Mouse (Mus musculus): ENCODE data around the gene Lrp3. TPM values are rescaled to one million over a fixed set of nuclear protein-coding genes. Genes with fewer than 3 reads are reported as not detected.
A peak's percentile ranks its signal among the peaks of the same experiment; 100 is the strongest.

The Lrp3 gene
- polyA plus RNA-seq, 1 experiment from 2014 or later, result 1.6 TPM

GRCm38 (mm10) chr7:35189699-35190098 lies 25.6 kb downstream of the Lrp3 start:
- H3K9me3 ChIP-seq (replicated peaks), result no peaks in the 10 kb centered on the region
- H3K9ac ChIP-seq, result no peak overlapping the region
- no peak overlapping the region for H3K4me2 ChIP-seq
- ATAC-seq (ENCODE audit: insufficient number of reproducible peaks, low FRiP score), result no peak
- H3K27me3 ChIP-seq (replicated peaks), result peaks cover 56% of the 10 kb centered on the region
- 57% methylated on average over 5 of the region's 5 CpGs for WGBS
- no peak overlapping the region for H3K4me3 ChIP-seq
- H3K27ac ChIP-seq (ENCODE audit: poor library complexity, severe bottlenecking), result no peak overlapping the region
- peaks cover 18% of the 10 kb centered on the region for H3K4me1 ChIP-seq (replicated peaks)
- no peaks in the 10 kb centered on the region for H3K36me3 ChIP-seq

- Histone ChIP-seq H3K9ac (peak within 1 kb of the TSS; percentile 52; the same call in 1 of the 2 replicates), H3K4me2 (peak within 1 kb of the TSS; percentile 77), H3K4me3 (peak within 1 kb of the TSS; percentile 47), H3K27ac (ENCODE audit: poor library complexity, severe bottlenecking) (no peak within 1 kb of the TSS), H3K4me1 (replicated peaks) (peaks cover 18% of the 10 kb centered on the region), H3K9me3 (replicated peaks) (peaks cover 8% of the 10 kb centered on the region; the same call in 1 of the 2 replicates), H3K36me3 (no peaks in the 10 kb centered on the region), H3K27me3 (replicated peaks) (peaks cover 55% of the 10 kb centered on the region)
- ATAC-seq (ENCODE audit: insufficient number of reproducible peaks, low FRiP score), result peak; percentile 49
- 3% methylated on average over 40 of the region's 43 CpGs for WGBS
These were observed 29.3 kb downstream of the Lrp3 start, which contains the start of gene Slc7a10 for GRCm38 (mm10) chr7:35185889-35186569. Gene Slc7a10 (plus strand): TSS chr7:35186385.

GRCm38 (mm10) chr7:35184833-35185724 lies 30.2 kb downstream of the Lrp3 start:
- Histone ChIP-seq H3K4me1 (replicated peaks) (peaks cover 18% of the 10 kb centered on the region), H3K27ac (ENCODE audit: poor library complexity, severe bottlenecking) (no peak overlapping the region), H3K9me3 (replicated peaks) (peaks cover 8% of the 10 kb centered on the region; the same call in 1 of the 2 replicates), H3K9ac (peak overlapping the region; percentile 52; the same call in 1 of the 2 replicates), H3K4me2 (peak overlapping the region; percentile 77), H3K36me3 (no peaks in the 10 kb centered on the region), H3K4me3 (peak overlapping the region; percentile 47), H3K27me3 (replicated peaks) (peaks cover 55% of the 10 kb centered on the region)
- WGBS, result 2% methylated on average over 52 of the region's 54 CpGs
- 0 out of 2 replicates have a peak, but pooled peaks have one; percentile 12 for ATAC-seq (ENCODE audit: insufficient number of reproducible peaks, low FRiP score)

- Histone ChIP-seq H3K9me3 (replicated peaks) (0 out of 2 replicates have a peak, but pooled peaks cover 4% of the 10 kb centered on the region), H3K4me2 (no peak overlapping the region), H3K27ac (ENCODE audit: poor library complexity, severe bottlenecking) (no peak overlapping the region), H3K27me3 (replicated peaks) (peaks cover 28% of the 10 kb centered on the region), H3K4me1 (replicated peaks) (peaks cover 4% of the 10 kb centered on the region), H3K36me3 (no peaks in the 10 kb centered on the region), H3K9ac (no peak overlapping the region), H3K4me3 (no peak overlapping the region)
- 0 out of 2 replicates have a peak, but pooled peaks have one; percentile 9 for ATAC-seq (ENCODE audit: insufficient number of reproducible peaks, low FRiP score)
- WGBS, result 46% methylated on average over 18 of the region's 18 CpGs
These were observed 38.6 kb downstream of the Lrp3 start for GRCm38 (mm10) chr7:35176412-35177381.

GRCm38 (mm10) chr7:35175533-35175932 lies 39.8 kb downstream of the Lrp3 start:
- H3K27ac ChIP-seq (ENCODE audit: poor library complexity, severe bottlenecking), result no peak overlapping the region
- no peak overlapping the region for H3K4me2 ChIP-seq
- H3K27me3 ChIP-seq (replicated peaks), result peaks cover 40% of the 10 kb centered on the region
- no peak overlapping the region for H3K4me3 ChIP-seq
- H3K4me1 ChIP-seq (replicated peaks), result peaks cover 4% of the 10 kb centered on the region
- H3K9ac ChIP-seq, result no peak overlapping the region
- H3K36me3 ChIP-seq, result no peaks in the 10 kb centered on the region
- 70% methylated on average over 4 of the region's 4 CpGs for WGBS
- H3K9me3 ChIP-seq (replicated peaks), result 0 out of 2 replicates have a peak, but pooled peaks cover 4% of the 10 kb centered on the region
- ATAC-seq (ENCODE audit: insufficient number of reproducible peaks, low FRiP score), result no peak

- H3K9me3 ChIP-seq (replicated peaks), result no peaks in the 10 kb centered on the region
- WGBS, result 61% methylated on average over 4 of the region's 4 CpGs
- H3K4me2 ChIP-seq, result no peak overlapping the region; the same call in 1 of the 2 replicates
- no peak overlapping the region for H3K27ac ChIP-seq (ENCODE audit: poor library complexity, severe bottlenecking)
- peaks cover 56% of the 10 kb centered on the region for H3K27me3 ChIP-seq (replicated peaks)
- peak overlapping the region; percentile 56; the same call in 1 of the 2 replicates for H3K9ac ChIP-seq
- H3K36me3 ChIP-seq, result no peaks in the 10 kb centered on the region
- H3K4me1 ChIP-seq (replicated peaks), result peaks cover 4% of the 10 kb centered on the region
- no peak for ATAC-seq (ENCODE audit: insufficient number of reproducible peaks, low FRiP score)
- no peak overlapping the region for H3K4me3 ChIP-seq
These were observed 42.8 kb downstream of the Lrp3 start for GRCm38 (mm10) chr7:35172519-35172918.

GRCm38 (mm10) chr7:35171867-35172382 lies 43.4 kb downstream of the Lrp3 start:
- Histone ChIP-seq H3K9me3 (replicated peaks) (no peaks in the 10 kb centered on the region), H3K4me1 (replicated peaks) (peaks cover 4% of the 10 kb centered on the region), H3K4me2 (peak overlapping the region; percentile 61), H3K9ac (peak overlapping the region; percentile 56; the same call in 1 of the 2 replicates), H3K36me3 (no peaks in the 10 kb centered on the region), H3K27ac (ENCODE audit: poor library complexity, severe bottlenecking) (no peak overlapping the region), H3K27me3 (replicated peaks) (peaks cover 61% of the 10 kb centered on the region), H3K4me3 (no peak overlapping the region)
- WGBS, result 4% methylated on average over 15 of the region's 16 CpGs
- peak; percentile 46; the same call in 1 of the 2 replicates for ATAC-seq (ENCODE audit: insufficient number of reproducible peaks, low FRiP score)

GRCm38 (mm10) chr7:35169341-35169740 lies 46.0 kb downstream of the Lrp3 start:
- Histone ChIP-seq H3K9me3 (replicated peaks) (no peaks in the 10 kb centered on the region), H3K4me2 (no peak overlapping the region), H3K36me3 (no peaks in the 10 kb centered on the region), H3K4me1 (replicated peaks) (peaks cover 4% of the 10 kb centered on the region), H3K9ac (no peak overlapping the region), H3K27ac (ENCODE audit: poor library complexity, severe bottlenecking) (no peak overlapping the region), H3K4me3 (no peak overlapping the region), H3K27me3 (replicated peaks) (peaks cover 67% of the 10 kb centered on the region)
- no peak for ATAC-seq (ENCODE audit: insufficient number of reproducible peaks, low FRiP score)
- WGBS, result 15% methylated on average over 6 of the region's 6 CpGs

GRCm38 (mm10) chr7:35167925-35168324 lies 47.4 kb downstream of the Lrp3 start:
- Histone ChIP-seq H3K36me3 (no peaks in the 10 kb centered on the region), H3K9me3 (replicated peaks) (no peaks in the 10 kb centered on the region), H3K27me3 (replicated peaks) (peaks cover 57% of the 10 kb centered on the region), H3K4me1 (replicated peaks) (peaks cover 4% of the 10 kb centered on the region), H3K27ac (ENCODE audit: poor library complexity, severe bottlenecking) (no peak overlapping the region), H3K9ac (no peak overlapping the region), H3K4me2 (no peak overlapping the region), H3K4me3 (no peak overlapping the region)
- 69% methylated on average over 2 of the region's 2 CpGs for WGBS
- no peak for ATAC-seq (ENCODE audit: insufficient number of reproducible peaks, low FRiP score)

GRCm38 (mm10) chr7:35166988-35167387 lies 48.3 kb downstream of the Lrp3 start:
- H3K27me3 ChIP-seq (replicated peaks), result peaks cover 50% of the 10 kb centered on the region
- no peaks in the 10 kb centered on the region; the same call in 1 of the 2 replicates for H3K4me1 ChIP-seq (replicated peaks)
- no peak overlapping the region for H3K27ac ChIP-seq (ENCODE audit: poor library complexity, severe bottlenecking)
- no peaks in the 10 kb centered on the region for H3K36me3 ChIP-seq
- no peak overlapping the region for H3K4me2 ChIP-seq
- no peaks in the 10 kb centered on the region for H3K9me3 ChIP-seq (replicated peaks)
- H3K4me3 ChIP-seq, result no peak overlapping the region
- H3K9ac ChIP-seq, result no peak overlapping the region
- 77% methylated on average over 5 of the region's 5 CpGs for WGBS
- no peak for ATAC-seq (ENCODE audit: insufficient number of reproducible peaks, low FRiP score)
